ENCODE assay signal across 10 mouse cellular contexts in the genomic region with DNA sequence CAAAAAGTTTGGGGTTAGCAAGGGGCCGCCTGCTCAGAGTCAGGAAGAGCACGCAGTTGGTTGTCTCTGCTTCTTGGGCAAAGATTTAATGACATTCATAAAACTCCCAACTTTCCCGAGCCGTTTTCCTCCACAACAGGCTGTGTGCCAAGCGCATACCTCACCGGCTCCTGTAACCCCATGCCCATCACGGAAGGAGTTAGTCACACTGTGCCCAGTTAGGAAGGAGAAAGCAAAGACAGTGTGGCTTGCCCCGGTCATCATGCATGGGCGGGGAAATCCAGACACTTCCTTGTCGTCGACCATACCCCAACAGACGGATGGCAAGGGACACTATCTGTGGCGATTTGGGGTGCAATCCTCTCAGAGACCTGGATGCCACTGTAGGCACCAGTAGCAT. TPM values are rescaled to one million over a fixed set of nuclear protein-coding genes. Genes with fewer than 3 reads are reported as not detected.
A peak's percentile ranks its signal among the peaks of the same experiment; 100 is the strongest.
DNase-seq lines count a peak whose midpoint lies in the region; ATAC-seq and TF ChIP-seq lines count a peak whose summit lies in the region.
"Had no signal": no experiment of that assay in that cellular context is flagged by ENCODE, and none has a peak within 500 bp of the region (broad histone marks: within the 10 kb centered on the region; RNA-seq: fewer than 3 reads in every experiment).

No protein-coding gene starts in this region.

- WGBS in hindbrain, postnatal 0 days = 54% methylated on average over 13 of the region's 13 CpGs
- WGBS in hindbrain, embryonic 14.5 days = 79% methylated on average over 13 of the region's 13 CpGs

- TF ChIP-seq CTCF in hindbrain, postnatal 0 days (IDR thresholded peaks at IDR 0.05; ENCODE audit: low read depth) = no peak

- no peak overlapping the region for H3K9ac ChIP-seq in hindbrain, postnatal 0 days (replicated peaks; ENCODE audit: low read length)
- H3K9ac ChIP-seq in hindbrain, embryonic 14.5 days = no peak overlapping the region
- H3K9ac ChIP-seq: midbrain, embryonic 12.5 days had no signal

- H3K36me3 ChIP-seq in hindbrain, postnatal 0 days (ENCODE audit: insufficient read depth, low read length) = no peaks in the 10 kb centered on the region
- H3K36me3 ChIP-seq in hindbrain, embryonic 14.5 days (replicated peaks; ENCODE audit: control insufficient read depth, insufficient read depth) = 0 out of 2 replicates have a peak, but pooled peaks cover 5% of the 10 kb centered on the region

- no peaks in the 10 kb centered on the region for H3K27me3 ChIP-seq in hindbrain, postnatal 0 days (ENCODE audit: insufficient read depth, low read length)
- H3K27me3 ChIP-seq in hindbrain, embryonic 14.5 days (ENCODE audit: control insufficient read depth, insufficient read depth, low read length) = no peaks in the 10 kb centered on the region
- H3K27me3 ChIP-seq: midbrain, embryonic 12.5 days had no signal

- H3K27ac ChIP-seq in hindbrain, postnatal 0 days = 0 out of 2 replicates have a peak overlapping the region, but pooled peaks have one; percentile 27
- no peak overlapping the region for H3K27ac ChIP-seq in hindbrain, embryonic 14.5 days
- H3K27ac ChIP-seq: midbrain, embryonic 12.5 days had no signal

- no peak overlapping the region for H3K4me3 ChIP-seq in hindbrain, postnatal 0 days (ENCODE audit: low read length)
- H3K4me3 ChIP-seq in hindbrain, embryonic 14.5 days (replicated peaks; ENCODE audit: low read length) = no peak overlapping the region
- H3K4me3 ChIP-seq: midbrain, embryonic 12.5 days had no signal

- H3K9me3 ChIP-seq in hindbrain, postnatal 0 days (ENCODE audit: low read length) = no peaks in the 10 kb centered on the region
- no peaks in the 10 kb centered on the region for H3K9me3 ChIP-seq in hindbrain, embryonic 14.5 days (ENCODE audit: control insufficient read depth, low read length)
- H3K9me3 ChIP-seq: midbrain, embryonic 12.5 days had no signal

- peaks cover 20% of the 10 kb centered on the region for H3K4me1 ChIP-seq in hindbrain, postnatal 0 days (ENCODE audit: insufficient read depth, low read length)
- H3K4me1 ChIP-seq in hindbrain, embryonic 14.5 days (replicated peaks; ENCODE audit: control insufficient read depth, insufficient read depth, low read length) = peaks cover 58% of the 10 kb centered on the region

- ATAC-seq in hindbrain, postnatal 0 days = no peak
- ATAC-seq in hindbrain, embryonic 14.5 days (ENCODE audit: low FRiP score) = no peak
- ATAC-seq in megakaryocyte progenitor cell, adult 5-6 weeks (replicated peaks; ENCODE audit: poor library complexity) = no peak

- no peak overlapping the region for H3K4me2 ChIP-seq in hindbrain, postnatal 0 days (ENCODE audit: low read depth, low read length)
- H3K4me2 ChIP-seq in hindbrain, embryonic 14.5 days (replicated peaks) = no peak overlapping the region
- H3K4me2 ChIP-seq: midbrain, embryonic 12.5 days had no signal

- peak; percentile 87 to 91 for DNase-seq in adrenal gland, adult (ENCODE audit: inconsistent age in 2 of 2, low spot score in 1 of 2)
- DNase-seq in adrenal gland, postnatal 4 days (ENCODE audit: low spot score in 2 of 2) = no peak
- no peak for DNase-seq in hindbrain, postnatal 0 days (ENCODE audit: low spot score)
- no peak for DNase-seq in hindbrain, embryonic 14.5 days (ENCODE audit: low spot score)
- peak; percentile 81 for DNase-seq in adrenal gland, postnatal 14 days
- DNase-seq in kidney, postnatal 36 days = peak; percentile 58 to 75
- DNase-seq in right cerebral cortex, adult 18-20 months = no peak
- DNase-seq: cerebellum, adult 11-12 months had no signal

RNA-seq across cellular contexts. Expression of a gene that starts 19.8 kb away (rescaled TPM):
- total RNA-seq in adrenal gland, postnatal 4 days (2021) = 100 to 1,000 TPM; 149 to 153 TPM
- total RNA-seq in hindbrain, postnatal 0 days (2014; rRNA removed) = 134 and 137 TPM in 2 replicates
- polyA plus RNA-seq in hindbrain, postnatal 0 days (2015; fragmentation: Nextera tagmentation; extraction: Ambion mirVana) = 17.0 and 19.9 TPM in 2 replicates
- polyA plus RNA-seq in hindbrain, embryonic 14.5 days (2014; fragmentation: Nextera tagmentation; extraction: Ambion mirVana) = 34.1 and 38.9 TPM in 2 replicates
- total RNA-seq in adrenal gland, postnatal 14 days (2021) = 86.0 and 91.0 TPM in 2 replicates
- 27.3 and 30.2 TPM in 2 replicates for total RNA-seq in megakaryocyte progenitor cell, adult 5-6 weeks (2015)
- 10.9 and 14.5 TPM in 2 replicates for total RNA-seq in megakaryocyte progenitor cell, adult 5-6 weeks (2017)

Comparison
In these comparisons a context has a peak if more than half of its experiments do, and no peak if none do; other contexts are left out.
1. DNase-seq: peak in adrenal gland, adult (2 of 2), adrenal gland, postnatal 14 days (single experiment) and kidney, postnatal 36 days (2 of 2); none in adrenal gland, postnatal 4 days (0 of 2), hindbrain, postnatal 0 days (single experiment), hindbrain, embryonic 14.5 days (single experiment) and right cerebral cortex, adult 18-20 months (single experiment).